Mouse (Mus musculus): Measurements from ENCODE around the gene Scmh1.

The Scmh1 gene

GRCm38 (mm10) chr4:120556592-120556991, 151.5 kb downstream of the Scmh1 start:
- DNase-seq, result no peak

GRCm38 (mm10) chr4:120565726-120566125, 160.6 kb downstream of the Scmh1 start:
- DNase-seq, result no peak

GRCm38 (mm10) chr4:120568005-120568404, 162.9 kb downstream of the Scmh1 start:
- DNase-seq, result no peak

GRCm38 (mm10) chr4:120569025-120569424, 163.9 kb downstream of the Scmh1 start:
- no peak for DNase-seq

GRCm38 (mm10) chr4:120569486-120570437, 164.7 kb downstream of the Scmh1 start, which contains the start of gene Ctps:
Gene Ctps (minus strand): TSS chr4:120570276.
- peak; percentile 93 for DNase-seq

GRCm38 (mm10) chr4:120570438-120571069, 165.5 kb downstream of the Scmh1 start:
- no peak for DNase-seq

GRCm38 (mm10) chr4:120571070-120571464, 166.0 kb downstream of the Scmh1 start:
- no peak for DNase-seq

GRCm38 (mm10) chr4:120571691-120572090, 166.6 kb downstream of the Scmh1 start:
- DNase-seq, result no peak

All from layer of hippocampus, adult 9-11 months (tissue).